Mouse (Mus musculus): ENCODE results near the gene Foxf2. TPM values are rescaled to one million over a fixed set of nuclear protein-coding genes. Genes with fewer than 3 reads are reported as not detected.
A peak's percentile ranks its signal among the peaks of the same experiment; 100 is the strongest.

Foxf2 gene
- polyA plus RNA-seq, 1 experiment from 2014 or later = 3.0 TPM

- Histone ChIP-seq H3K36me3 (no peaks in the 10 kb centered on the region), H3K4me2 (replicated peaks) (peak overlapping the region; percentile 62), H3K27me3 (peaks cover 98% of the 10 kb centered on the region), H3K4me1 (peaks cover 29% of the 10 kb centered on the region), H3K4me3 (peak overlapping the region; percentile 37), H3K9me3 (no peaks in the 10 kb centered on the region), H3K27ac (no peak overlapping the region), H3K9ac (no peak overlapping the region)
- no peak for ATAC-seq (ENCODE audit: low FRiP score, low read depth)
- WGBS = 3% methylated on average over 18 of the region's 18 CpGs
Measured at GRCm38 (mm10) chr13:31618919-31619655, 6.5 kb upstream of the Foxf2 start.

GRCm38 (mm10) chr13:31619826-31620498 lies 5.7 kb upstream of the Foxf2 start:
- peaks cover 98% of the 10 kb centered on the region for H3K27me3 ChIP-seq
- H3K4me3 ChIP-seq = peak overlapping the region; percentile 25
- peak overlapping the region; percentile 47 for H3K4me2 ChIP-seq (replicated peaks)
- no peak for ATAC-seq (ENCODE audit: low FRiP score, low read depth)
- H3K36me3 ChIP-seq = no peaks in the 10 kb centered on the region
- H3K9me3 ChIP-seq = no peaks in the 10 kb centered on the region
- peaks cover 31% of the 10 kb centered on the region for H3K4me1 ChIP-seq
- no peak overlapping the region for H3K27ac ChIP-seq
- no peak overlapping the region for H3K9ac ChIP-seq
- WGBS = 2% methylated on average over 33 of the region's 33 CpGs

- Histone ChIP-seq H3K9me3 (no peaks in the 10 kb centered on the region), H3K4me1 (peaks cover 32% of the 10 kb centered on the region), H3K9ac (no peak overlapping the region), H3K4me3 (peak overlapping the region; percentile 25), H3K27ac (no peak overlapping the region), H3K36me3 (no peaks in the 10 kb centered on the region), H3K27me3 (peaks cover 98% of the 10 kb centered on the region), H3K4me2 (replicated peaks) (peak overlapping the region; percentile 47)
- 1% methylated on average over 10 of the region's 10 CpGs for WGBS
- no peak for ATAC-seq (ENCODE audit: low FRiP score, low read depth)
Measured at GRCm38 (mm10) chr13:31620499-31620847, 5.1 kb upstream of the Foxf2 start.

GRCm38 (mm10) chr13:31620937-31621336 lies 4.7 kb upstream of the Foxf2 start:
- Histone ChIP-seq H3K4me3 (no peak overlapping the region), H3K36me3 (no peaks in the 10 kb centered on the region), H3K4me1 (peaks cover 37% of the 10 kb centered on the region), H3K9me3 (no peaks in the 10 kb centered on the region), H3K27me3 (peaks cover 98% of the 10 kb centered on the region), H3K27ac (no peak overlapping the region), H3K4me2 (replicated peaks) (no peak overlapping the region), H3K9ac (no peak overlapping the region)
- ATAC-seq (ENCODE audit: low FRiP score, low read depth) = no peak
- WGBS = 11% methylated on average over 4 of the region's 4 CpGs

GRCm38 (mm10) chr13:31621741-31622140 lies 3.9 kb upstream of the Foxf2 start:
- Histone ChIP-seq H3K9me3 (no peaks in the 10 kb centered on the region), H3K4me2 (replicated peaks) (no peak overlapping the region), H3K36me3 (no peaks in the 10 kb centered on the region), H3K9ac (no peak overlapping the region), H3K4me3 (no peak overlapping the region), H3K4me1 (peaks cover 44% of the 10 kb centered on the region), H3K27me3 (peaks cover 98% of the 10 kb centered on the region), H3K27ac (no peak overlapping the region)
- ATAC-seq (ENCODE audit: low FRiP score, low read depth) = no peak
- 12% methylated on average over 9 of the region's 9 CpGs for WGBS

- H3K9me3 ChIP-seq = no peaks in the 10 kb centered on the region
- peaks cover 98% of the 10 kb centered on the region for H3K27me3 ChIP-seq
- H3K4me2 ChIP-seq (replicated peaks) = no peak overlapping the region
- 7% methylated on average over 3 of the region's 3 CpGs for WGBS
- H3K4me1 ChIP-seq = peaks cover 48% of the 10 kb centered on the region
- H3K27ac ChIP-seq = no peak overlapping the region
- ATAC-seq (ENCODE audit: low FRiP score, low read depth) = no peak
- no peaks in the 10 kb centered on the region for H3K36me3 ChIP-seq
- H3K9ac ChIP-seq = no peak overlapping the region
- H3K4me3 ChIP-seq = no peak overlapping the region
Measured at GRCm38 (mm10) chr13:31622371-31622770, 3.2 kb upstream of the Foxf2 start.

DNA sequence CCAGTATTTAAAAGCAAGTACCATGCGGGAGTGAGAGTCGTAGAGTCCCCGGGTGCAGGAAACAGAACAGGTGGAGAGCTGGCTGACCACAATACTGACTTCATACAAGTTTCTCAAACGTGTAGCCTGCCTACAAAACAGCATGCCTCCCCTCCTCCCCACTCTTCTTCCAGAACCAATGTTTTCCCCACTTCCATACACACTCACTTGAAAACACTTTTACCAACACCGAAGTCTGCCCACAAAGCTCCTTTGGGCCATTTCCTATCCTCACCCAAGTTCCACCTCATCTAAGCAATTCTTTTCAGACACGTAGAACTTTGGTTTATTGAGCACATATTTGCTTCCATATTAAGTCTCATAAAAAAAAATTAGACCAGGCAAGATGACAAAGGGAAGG lies 2.3 kb upstream of the Foxf2 start:
- ATAC-seq (ENCODE audit: low FRiP score, low read depth) = no peak
- Histone ChIP-seq H3K9ac (no peak overlapping the region), H3K27ac (no peak overlapping the region), H3K4me1 (peaks cover 42% of the 10 kb centered on the region), H3K27me3 (peaks cover 99% of the 10 kb centered on the region), H3K4me2 (replicated peaks) (no peak overlapping the region), H3K36me3 (no peaks in the 10 kb centered on the region), H3K4me3 (no peak overlapping the region), H3K9me3 (no peaks in the 10 kb centered on the region)
- WGBS = 2% methylated on average over 6 of the region's 6 CpGs

- Histone ChIP-seq H3K27me3 (peaks cover 99% of the 10 kb centered on the region), H3K4me1 (peaks cover 38% of the 10 kb centered on the region), H3K4me2 (replicated peaks) (peak overlapping the region; percentile 94), H3K36me3 (no peaks in the 10 kb centered on the region), H3K27ac (no peak overlapping the region), H3K4me3 (peak overlapping the region; percentile 55), H3K9me3 (no peaks in the 10 kb centered on the region), H3K9ac (peak overlapping the region; percentile 25; the same call in 1 of the 2 replicates)
- no peak for ATAC-seq (ENCODE audit: low FRiP score, low read depth)
- 1% methylated on average over 20 of the region's 20 CpGs for WGBS
Measured at GRCm38 (mm10) chr13:31623906-31624860, 1.4 kb upstream of the Foxf2 start.

DNA sequence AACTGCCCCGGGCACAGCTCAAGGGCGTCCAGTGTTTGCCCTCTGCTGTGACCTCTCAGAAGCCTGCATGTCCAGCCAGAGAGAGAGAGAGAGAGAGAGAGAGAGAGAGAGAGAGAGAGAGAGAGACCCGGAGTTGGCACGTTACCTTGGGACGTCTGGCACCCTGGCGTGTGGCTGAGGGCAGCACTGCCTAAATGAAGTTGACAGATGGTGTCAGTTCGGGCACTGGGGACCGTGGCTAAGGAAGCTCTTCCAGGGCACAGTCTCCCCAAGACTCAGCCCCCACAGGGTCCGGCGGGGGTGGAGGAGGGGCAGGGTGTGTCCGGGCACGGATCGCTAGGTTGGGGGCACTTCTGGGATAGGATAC lies 667 bp upstream of the Foxf2 start:
- Histone ChIP-seq H3K27ac (no peak overlapping the region), H3K36me3 (no peaks in the 10 kb centered on the region), H3K4me1 (peaks cover 42% of the 10 kb centered on the region), H3K9ac (no peak overlapping the region), H3K27me3 (peaks cover 99% of the 10 kb centered on the region), H3K4me2 (replicated peaks) (peak overlapping the region; percentile 94), H3K9me3 (no peaks in the 10 kb centered on the region), H3K4me3 (peak overlapping the region; percentile 55)
- under 1% methylated on average over 13 of the region's 13 CpGs for WGBS
- ATAC-seq (ENCODE audit: low FRiP score, low read depth) = no peak

DNA sequence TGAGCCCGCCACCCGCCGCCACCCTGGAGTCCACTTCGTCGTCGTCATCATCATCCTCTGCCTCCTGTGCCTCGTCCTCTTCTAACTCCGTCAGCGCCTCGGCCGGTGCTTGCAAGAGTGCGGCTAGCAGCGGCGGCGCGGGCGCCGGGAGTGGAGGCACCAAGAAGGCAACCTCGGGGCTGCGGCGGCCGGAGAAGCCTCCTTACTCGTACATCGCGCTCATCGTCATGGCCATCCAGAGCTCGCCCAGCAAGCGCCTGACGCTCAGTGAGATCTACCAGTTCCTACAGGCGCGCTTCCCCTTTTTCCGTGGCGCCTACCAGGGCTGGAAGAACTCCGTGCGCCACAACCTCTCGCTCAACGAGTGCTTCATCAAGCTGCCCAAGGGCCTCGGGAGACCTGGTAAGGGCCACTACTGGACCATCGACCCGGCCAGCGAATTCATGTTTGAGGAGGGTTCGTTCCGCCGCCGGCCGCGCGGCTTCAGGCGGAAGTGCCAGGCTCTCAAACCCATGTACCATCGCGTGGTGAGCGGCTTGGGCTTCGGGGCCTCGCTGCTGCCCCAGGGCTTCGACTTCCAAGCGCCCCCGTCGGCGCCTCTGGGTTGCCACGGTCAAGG lies 676 bp downstream of the Foxf2 start:
- Histone ChIP-seq H3K9me3 (no peaks in the 10 kb centered on the region), H3K4me1 (peaks cover 36% of the 10 kb centered on the region), H3K36me3 (no peaks in the 10 kb centered on the region), H3K4me3 (peak overlapping the region; percentile 55), H3K4me2 (replicated peaks) (peak overlapping the region; percentile 94), H3K9ac (peak overlapping the region; percentile 68), H3K27ac (no peak overlapping the region), H3K27me3 (peaks cover 99% of the 10 kb centered on the region)
- WGBS = under 1% methylated on average over 60 of the region's 60 CpGs
- no peak for ATAC-seq (ENCODE audit: low FRiP score, low read depth)

DNA sequence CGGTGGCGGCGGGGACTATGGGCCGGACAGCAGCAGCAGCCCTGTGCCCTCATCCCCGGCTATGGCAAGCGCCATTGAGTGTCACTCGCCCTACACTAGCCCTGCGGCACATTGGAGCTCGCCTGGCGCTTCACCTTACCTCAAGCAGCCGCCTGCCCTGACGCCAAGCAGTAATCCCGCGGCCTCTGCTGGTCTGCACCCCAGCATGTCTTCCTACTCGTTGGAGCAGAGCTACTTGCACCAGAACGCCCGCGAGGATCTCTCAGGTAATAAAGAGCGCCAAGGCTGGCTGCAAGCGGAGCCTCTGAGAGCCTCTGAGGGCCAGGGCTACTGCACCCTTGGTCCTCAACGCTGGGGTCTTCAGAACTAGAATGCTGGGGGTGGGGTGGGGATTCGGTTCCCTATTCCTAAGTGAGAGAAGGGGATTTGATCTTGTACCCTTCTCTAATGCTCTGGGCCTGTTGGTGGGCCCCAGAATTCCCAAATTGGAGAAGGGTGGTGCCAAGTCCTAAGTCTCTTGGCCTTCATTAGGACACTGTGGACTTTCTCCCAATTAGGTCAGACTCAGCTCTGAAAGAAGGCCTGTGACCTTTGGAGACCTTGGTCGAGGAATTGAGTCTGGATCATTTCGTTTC lies 1.5 kb downstream of the Foxf2 start:
- peaks cover 36% of the 10 kb centered on the region for H3K4me1 ChIP-seq
- H3K27me3 ChIP-seq = peaks cover 99% of the 10 kb centered on the region
- no peaks in the 10 kb centered on the region for H3K9me3 ChIP-seq
- H3K9ac ChIP-seq = peak overlapping the region; percentile 68
- no peak overlapping the region for H3K27ac ChIP-seq
- H3K36me3 ChIP-seq = no peaks in the 10 kb centered on the region
- H3K4me2 ChIP-seq (replicated peaks) = peak overlapping the region; percentile 94
- H3K4me3 ChIP-seq = peak overlapping the region; percentile 55
- no peak for ATAC-seq (ENCODE audit: low FRiP score, low read depth)
- 2% methylated on average over 24 of the region's 24 CpGs for WGBS
